Mouse (Mus musculus) stomach, postnatal 0 days (tissue): Measurements from ENCODE around the gene Med13.

Experiments used
- CTCF ChIP-seq: IDR thresholded peaks from 2 replicates; pipeline ENCODE4 v1.5.1; 2016; ENCODE audit warnings: antibody characterized with exemption, low read depth, mild to moderate bottlenecking, moderate library complexity
- EP300 ChIP-seq: optimal IDR thresholded peaks from 2 replicates; pipeline ENCODE3; 2016; ENCODE audit warnings: antibody characterized with exemption

DNA sequence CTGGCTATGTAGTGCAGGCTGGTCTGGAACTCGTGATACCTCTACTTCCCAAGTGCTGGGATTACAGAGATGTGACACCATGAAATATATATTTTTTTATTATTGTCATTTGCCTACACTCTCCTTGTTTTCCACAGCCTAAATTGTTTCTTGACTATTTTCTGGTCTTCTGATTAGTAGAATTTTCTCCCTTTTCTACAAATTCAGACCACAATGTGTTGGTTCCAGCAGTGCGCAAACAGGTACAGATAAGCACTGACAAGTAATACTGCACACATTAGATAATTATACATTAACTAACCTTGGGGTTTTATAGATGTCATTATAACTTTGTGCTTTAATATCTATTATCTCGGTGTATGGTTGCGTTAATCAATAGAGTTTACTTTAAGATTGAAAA is 37.7 kb upstream of the Med13 start:
- no peak for TF ChIP-seq CTCF
- TF ChIP-seq EP300, result no peak
